ENCODE assay signal across 24 mouse cellular contexts in genomic region chr3:68239887-68240286, GRCm38 (mm10).
"Had no signal": no experiment of that assay in that cellular context is flagged by ENCODE, and none has a peak within 500 bp of the region (broad histone marks: within the 10 kb centered on the region; RNA-seq: fewer than 3 reads in every experiment).

No protein-coding gene starts in this region.

- H3K27me3 ChIP-seq: embryonic facial prominence, embryonic 12.5 days; embryonic facial prominence, embryonic 13.5 days; embryonic facial prominence, embryonic 15.5 days; forebrain, embryonic 12.5 days; forebrain, embryonic 13.5 days; forebrain, embryonic 15.5 days had no signal

- DNase-seq: cerebellum, adult 9-10 months; cerebellum, adult 9-11 months; cerebellum, postnatal 25 days; cerebellum, postnatal 36 days; embryo, embryonic 11 days; forebrain, postnatal 0 days; gastrocnemius, adult 2 months; gastrocnemius, postnatal 10 days; gastrocnemius, postnatal 14 days; gastrocnemius, postnatal 25 days; gastrocnemius, postnatal 36 days; heart, adult 18-20 months; heart, adult 2 months had no signal

- H3K4me3 ChIP-seq: embryonic facial prominence, embryonic 10.5 days; embryonic facial prominence, embryonic 12.5 days; embryonic facial prominence, embryonic 13.5 days; embryonic facial prominence, embryonic 15.5 days; erythroblast, embryonic 14.5 days; forebrain, embryonic 10.5 days; forebrain, embryonic 12.5 days; forebrain, embryonic 13.5 days; forebrain, embryonic 15.5 days; gastrocnemius, adult 2 months; heart, adult 2 months had no signal

- H3K4me2 ChIP-seq: embryonic facial prominence, embryonic 12.5 days; embryonic facial prominence, embryonic 13.5 days; embryonic facial prominence, embryonic 15.5 days; forebrain, embryonic 12.5 days; forebrain, embryonic 13.5 days; forebrain, embryonic 15.5 days had no signal

- ATAC-seq: forebrain, embryonic 13.5 days; forebrain, embryonic 14.5 days; forebrain, embryonic 15.5 days; forebrain, embryonic 16.5 days; forebrain, postnatal 0 days had no signal

- H3K27ac ChIP-seq: embryonic facial prominence, embryonic 10.5 days; embryonic facial prominence, embryonic 12.5 days; embryonic facial prominence, embryonic 13.5 days; embryonic facial prominence, embryonic 15.5 days; forebrain, embryonic 10.5 days; forebrain, embryonic 12.5 days; forebrain, embryonic 13.5 days; forebrain, embryonic 15.5 days; gastrocnemius, adult 2 months; heart, adult 2 months had no signal

- H3K36me3 ChIP-seq: embryonic facial prominence, embryonic 10.5 days; embryonic facial prominence, embryonic 12.5 days; embryonic facial prominence, embryonic 13.5 days; embryonic facial prominence, embryonic 15.5 days; forebrain, embryonic 10.5 days; forebrain, embryonic 12.5 days; forebrain, embryonic 15.5 days had no signal

- H3K9ac ChIP-seq: embryonic facial prominence, embryonic 12.5 days; embryonic facial prominence, embryonic 13.5 days; embryonic facial prominence, embryonic 15.5 days; forebrain, embryonic 12.5 days; forebrain, embryonic 13.5 days; forebrain, embryonic 15.5 days; forebrain, postnatal 0 days had no signal

- H3K9me3 ChIP-seq: embryonic facial prominence, embryonic 10.5 days; embryonic facial prominence, embryonic 12.5 days; embryonic facial prominence, embryonic 13.5 days; embryonic facial prominence, embryonic 15.5 days; forebrain, embryonic 10.5 days; forebrain, embryonic 12.5 days; forebrain, embryonic 13.5 days; forebrain, embryonic 15.5 days had no signal

- H3K4me1 ChIP-seq: embryonic facial prominence, embryonic 12.5 days; embryonic facial prominence, embryonic 15.5 days; forebrain, embryonic 13.5 days; forebrain, embryonic 15.5 days had no signal
